Mouse (Mus musculus): ENCODE results near the gene Gm21497. TPM values are rescaled to one million over a fixed set of nuclear protein-coding genes. Genes with fewer than 3 reads are reported as not detected.
"Not testable (repeated sequence)": the region's sequence is repeated elsewhere in the genome, so short reads cannot be mapped to it uniquely, and the experiment has no call there.

The Gm21497 gene
- polyA plus RNA-seq (2015; fragmentation: Nextera tagmentation; extraction: Ambion mirVana), result not detected in 2 replicates

DNA sequence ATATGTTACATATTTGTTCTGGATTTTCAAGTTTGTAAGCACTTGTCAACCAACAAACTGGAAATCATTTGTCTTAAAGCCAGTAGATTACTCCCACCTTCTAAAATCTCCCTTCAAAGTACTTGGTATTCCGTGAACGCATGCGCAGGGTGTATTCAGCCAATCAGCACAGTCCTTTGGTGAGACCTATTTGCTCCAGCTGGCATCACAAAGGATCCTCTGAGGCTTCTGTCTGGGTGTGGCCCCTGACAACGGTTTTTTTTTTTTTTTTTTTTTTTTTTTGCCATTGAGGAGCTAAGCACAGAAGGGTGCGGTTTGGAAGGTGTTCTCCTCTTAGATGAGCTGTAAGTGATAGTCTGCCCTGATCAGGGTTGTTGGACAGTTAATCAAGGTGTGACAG, at the start of gene Gm21497:
Gene Gm21497 (plus strand): TSS at position 301 of the 400 bp plus-strand sequence.
- H3K9me3 ChIP-seq (ENCODE audit: low read length); H3K4me3 ChIP-seq (ENCODE audit: low read length); H3K27ac ChIP-seq (ENCODE audit: low read length); ATAC-seq (ENCODE audit: low FRiP score, low TSS enrichment); H3K4me1 ChIP-seq (ENCODE audit: insufficient read depth, low read length); H3K27me3 ChIP-seq (ENCODE audit: insufficient read depth, low read length); H3K36me3 ChIP-seq (ENCODE audit: insufficient read depth, low read length); H3K4me2 ChIP-seq (replicated peaks; ENCODE audit: low read depth, low read length); H3K9ac ChIP-seq (replicated peaks; ENCODE audit: low read length): not testable (repeated sequence)
- no CpG with 5 or more reads among the region's 5 CpGs for WGBS

All from kidney, embryonic 16.5 days (tissue).